Mouse (Mus musculus) spleen, adult 18-20 months (tissue): Measurements from ENCODE around the gene Fam107b.
A peak's percentile ranks its signal among the peaks of the same experiment; 100 is the strongest.

Experiments used
- DNase-seq, 2 experiments: peaks; one replicate each; pipeline ENCODE4 v3.0.0; 2022; ENCODE audit warnings: mixed read lengths in 2 of 2

Gene Fam107b

DNA sequence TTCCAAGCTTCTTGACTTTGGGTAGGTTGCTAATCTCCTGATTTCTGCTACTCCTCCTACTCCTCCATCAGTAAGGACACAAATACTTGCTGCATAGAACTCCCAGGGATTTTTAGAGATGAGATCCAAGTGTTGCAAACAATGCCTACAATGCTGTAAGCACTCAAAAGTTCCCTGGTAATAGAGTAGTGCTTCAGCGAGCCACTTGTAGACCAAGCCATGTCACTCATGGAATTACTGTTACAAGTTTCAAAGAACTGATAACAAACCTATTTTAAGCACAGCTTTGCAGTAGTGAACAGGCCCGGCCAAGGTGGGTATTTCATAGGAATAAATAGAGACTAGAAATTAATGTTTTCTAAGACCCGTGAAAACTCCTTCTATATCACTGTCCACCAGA is 174.8 kb downstream of the Fam107b start:
- no peak for DNase-seq

DNA sequence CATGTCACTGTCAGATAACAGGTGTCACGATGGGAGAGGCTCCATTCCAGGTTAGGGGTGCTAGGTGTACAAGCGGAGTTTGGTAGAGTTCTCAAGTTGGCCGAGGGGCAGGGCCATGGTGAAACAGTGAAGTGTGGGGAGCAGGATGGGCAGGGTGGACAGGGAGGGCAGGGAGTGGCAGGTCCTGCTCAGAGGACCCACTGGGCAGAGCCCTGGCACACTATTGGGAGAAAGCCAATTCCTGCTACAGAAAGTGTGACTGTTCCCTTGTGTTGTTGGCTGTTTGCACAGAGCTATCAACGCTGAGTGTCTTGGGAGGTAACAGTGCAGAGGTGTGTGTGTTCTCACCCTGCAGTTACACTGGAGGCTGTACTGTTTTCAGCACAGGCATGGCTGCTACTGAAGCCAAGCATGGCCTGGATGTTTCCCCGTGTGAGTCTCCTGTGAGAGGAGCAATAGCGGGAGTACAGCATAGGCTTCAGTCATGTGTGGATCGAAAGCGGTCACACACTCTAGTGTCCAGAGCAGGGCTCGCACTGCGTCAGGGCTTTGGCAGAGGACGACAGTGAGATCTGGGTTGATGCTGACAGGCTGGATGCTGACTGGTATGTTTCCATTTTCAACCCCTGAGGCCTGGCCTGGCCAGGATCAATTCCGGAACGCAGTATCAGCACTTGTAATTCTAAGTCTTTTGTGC is 175.8 kb downstream of the Fam107b start:
- no peak for DNase-seq

- no peak for DNase-seq
Observed at GRCm38 (mm10) chr2:3748714-3749503, 178.6 kb downstream of the Fam107b start.

DNA sequence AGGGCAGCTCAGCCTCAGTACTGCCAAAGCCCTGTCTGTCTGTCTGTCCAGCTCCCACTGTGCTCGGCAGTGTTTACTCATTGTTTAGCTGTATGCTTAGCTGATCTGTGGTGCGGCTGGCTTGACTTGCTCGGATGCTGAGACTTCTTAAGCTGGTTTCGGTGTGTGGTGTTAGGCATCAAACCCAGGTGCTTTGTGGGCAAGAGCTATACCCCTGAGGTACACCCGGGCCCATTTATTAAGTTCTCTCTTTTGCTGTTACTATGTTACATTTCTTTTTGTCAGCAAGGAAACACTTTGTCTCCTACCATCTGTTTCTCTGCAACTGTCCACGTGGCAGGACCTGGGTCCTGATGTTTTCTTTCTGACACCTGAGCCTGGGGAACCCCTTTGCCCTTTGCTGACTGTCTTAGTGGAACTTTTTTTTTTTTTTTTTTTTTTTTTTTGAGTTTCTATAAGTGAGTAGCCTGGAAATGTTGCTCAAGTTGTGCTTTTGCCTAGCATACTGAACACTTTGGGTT is 179.3 kb downstream of the Fam107b start:
- no peak for DNase-seq

GRCm38 (mm10) chr2:3750126-3750525 is 179.8 kb downstream of the Fam107b start:
- DNase-seq: no peak

GRCm38 (mm10) chr2:3752365-3752764 is 182.1 kb downstream of the Fam107b start:
- no peak for DNase-seq

DNA sequence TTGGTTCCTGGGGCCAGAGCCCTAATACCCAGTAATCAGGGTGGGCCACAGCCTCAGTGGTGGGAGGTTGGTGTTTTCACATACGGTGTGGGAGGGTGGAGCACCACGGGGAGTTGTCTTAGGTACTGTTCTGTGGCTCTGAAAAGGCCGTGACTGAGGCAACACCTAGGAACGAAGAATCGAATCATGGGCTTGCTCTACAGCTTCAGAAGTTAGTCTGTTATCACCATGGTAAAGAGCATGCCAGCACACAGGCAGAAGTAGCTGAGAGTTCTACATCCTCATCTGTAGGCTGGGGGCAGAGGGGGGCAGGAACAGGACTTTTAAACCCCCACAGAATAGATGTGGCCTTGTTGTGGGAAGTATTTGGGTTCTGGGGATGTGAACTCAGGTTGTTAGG is 182.6 kb downstream of the Fam107b start:
- no peak for DNase-seq

- no peak for DNase-seq
Observed at GRCm38 (mm10) chr2:3753749-3754148, 183.5 kb downstream of the Fam107b start.

DNA sequence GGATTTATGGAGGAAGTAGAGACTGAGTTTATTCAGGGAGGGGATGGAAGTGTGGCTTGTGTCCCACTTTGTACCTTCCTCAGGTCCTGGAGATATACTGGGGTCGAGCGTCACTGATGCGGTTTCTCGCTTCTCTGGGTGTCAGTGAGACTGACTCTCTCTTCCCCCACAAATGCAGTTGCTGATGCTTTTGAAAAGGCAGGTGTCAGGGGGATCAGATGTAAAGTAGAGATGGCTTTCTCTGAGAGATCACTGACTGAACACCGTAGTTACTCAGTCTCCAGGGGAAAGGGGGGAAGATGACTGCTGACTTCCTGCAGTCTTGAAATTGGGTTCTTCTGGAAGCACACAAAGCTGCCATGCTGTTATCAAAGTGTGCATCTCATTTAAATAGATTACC is 185.6 kb downstream of the Fam107b start:
- DNase-seq: no peak

GRCm38 (mm10) chr2:3758406-3758805 is 188.1 kb downstream of the Fam107b start:
- DNase-seq: no peak

DNA sequence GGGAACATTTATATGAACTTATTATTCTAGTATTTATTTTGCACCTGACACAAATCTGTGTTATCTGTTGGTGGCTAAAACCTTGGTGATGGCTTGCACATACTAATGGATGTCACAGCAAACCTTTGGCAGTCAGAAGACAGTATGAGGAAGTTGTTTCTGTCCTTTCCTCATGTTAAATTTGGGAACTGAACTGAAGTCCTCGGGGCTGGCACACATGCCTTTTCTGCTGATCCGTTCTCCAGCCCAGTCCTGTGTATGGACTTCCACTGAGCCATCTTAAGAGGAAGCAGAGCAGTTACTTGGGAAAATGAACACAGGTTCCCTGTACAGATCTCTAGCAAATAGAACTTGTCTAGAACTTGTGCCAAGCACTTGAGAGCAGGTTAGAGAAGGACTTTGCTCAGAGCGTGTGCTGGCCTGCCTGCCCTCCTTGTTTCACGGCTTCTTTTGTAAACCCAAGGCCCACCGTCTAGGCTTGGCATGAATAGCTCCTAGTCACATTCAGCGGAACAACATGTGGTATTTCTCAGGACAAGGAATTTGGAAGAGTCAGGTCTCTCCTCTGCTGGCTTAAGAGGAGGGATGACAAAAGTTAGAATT is 190.0 kb downstream of the Fam107b start:
- DNase-seq: no peak

GRCm38 (mm10) chr2:3764136-3764535 is 193.8 kb downstream of the Fam107b start:
- no peak for DNase-seq

DNA sequence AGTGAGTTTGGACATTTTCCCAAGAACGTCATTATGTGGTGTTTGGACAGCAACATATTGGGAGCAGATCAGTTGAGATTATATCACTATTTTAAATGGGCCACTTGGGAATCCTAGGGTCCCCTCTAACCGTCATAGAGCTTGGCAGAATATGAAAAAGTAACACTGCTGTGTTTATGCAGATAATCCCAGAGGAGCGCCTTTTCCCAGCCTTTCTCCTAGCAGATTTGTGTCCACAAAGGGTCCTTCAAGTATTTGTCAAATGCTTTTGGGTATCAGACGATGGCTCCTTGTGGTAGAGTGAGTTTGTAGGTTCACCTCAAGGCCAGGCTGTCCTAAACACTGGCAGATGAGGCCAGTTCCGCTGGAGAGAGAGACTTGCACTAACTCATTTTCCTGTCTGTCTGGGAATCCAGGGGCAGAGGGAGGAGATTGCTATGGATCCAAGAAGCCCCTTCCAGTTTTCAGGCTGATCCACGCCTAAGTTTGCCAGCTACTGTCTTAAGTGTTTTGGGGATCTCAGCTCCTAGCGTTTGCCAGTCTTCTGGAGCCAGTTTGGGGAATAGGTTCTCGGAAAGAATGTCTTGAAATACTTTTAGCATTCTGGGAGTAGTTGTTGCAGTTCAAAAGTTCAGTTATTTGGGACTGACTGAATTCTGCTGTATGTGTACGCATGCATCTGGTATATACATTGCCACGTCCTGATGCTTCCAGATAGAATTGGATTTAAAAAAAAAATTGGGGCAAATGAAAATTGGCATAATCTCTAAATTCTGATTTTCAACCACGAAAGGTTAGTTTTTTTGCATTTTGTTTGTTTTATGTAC is 195.9 kb downstream of the Fam107b start:
- DNase-seq: no peak

GRCm38 (mm10) chr2:3769260-3769659 is 199.0 kb downstream of the Fam107b start:
- DNase-seq: peak; percentile 42 to 72

DNA sequence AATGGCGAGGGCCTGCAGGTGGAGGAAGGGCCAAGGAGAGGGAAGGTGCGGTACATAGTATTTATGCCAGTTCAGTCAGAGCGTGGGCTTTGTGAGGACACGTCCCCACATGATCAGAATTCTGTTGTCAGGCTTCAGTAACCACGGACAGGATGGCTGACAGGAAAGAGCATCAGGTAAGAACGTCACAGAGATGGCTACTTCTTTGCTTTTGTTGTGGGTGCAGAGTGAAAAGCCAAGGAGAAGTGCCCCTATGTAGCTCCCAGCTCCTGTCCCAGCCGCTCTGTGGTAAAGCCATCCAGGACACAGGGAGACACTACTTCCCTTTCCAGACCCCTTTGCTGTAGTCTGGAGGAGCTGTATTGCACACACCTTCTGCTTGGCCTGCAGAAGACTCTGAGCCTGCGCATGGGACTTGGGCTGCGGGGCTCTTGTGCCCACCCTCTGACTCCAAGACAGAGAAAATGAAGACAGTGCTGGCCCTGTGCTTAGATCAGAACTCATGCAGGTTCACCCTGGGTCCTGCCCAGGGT is 199.6 kb downstream of the Fam107b start:
- no peak for DNase-seq

DNA sequence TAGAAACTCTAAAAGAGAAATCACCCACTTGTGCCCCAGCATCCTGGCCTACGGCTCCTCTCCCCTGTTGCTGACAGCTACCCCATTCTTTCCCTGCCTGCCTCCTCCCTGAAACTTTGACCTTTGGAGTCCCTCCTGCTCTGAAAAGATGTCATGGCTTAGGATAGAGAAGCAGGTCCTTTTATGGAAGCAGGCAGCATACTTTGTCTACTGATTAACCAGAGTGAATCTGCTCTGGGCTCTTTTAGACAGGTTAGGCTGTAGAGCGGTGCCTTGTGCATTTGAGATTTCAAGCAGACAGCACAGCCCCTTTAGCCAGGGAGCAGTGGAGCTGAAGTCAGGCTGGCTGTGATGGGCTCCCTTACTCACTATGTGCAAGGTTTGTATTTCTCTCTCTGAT is 200.1 kb downstream of the Fam107b start:
- DNase-seq: no peak

DNA sequence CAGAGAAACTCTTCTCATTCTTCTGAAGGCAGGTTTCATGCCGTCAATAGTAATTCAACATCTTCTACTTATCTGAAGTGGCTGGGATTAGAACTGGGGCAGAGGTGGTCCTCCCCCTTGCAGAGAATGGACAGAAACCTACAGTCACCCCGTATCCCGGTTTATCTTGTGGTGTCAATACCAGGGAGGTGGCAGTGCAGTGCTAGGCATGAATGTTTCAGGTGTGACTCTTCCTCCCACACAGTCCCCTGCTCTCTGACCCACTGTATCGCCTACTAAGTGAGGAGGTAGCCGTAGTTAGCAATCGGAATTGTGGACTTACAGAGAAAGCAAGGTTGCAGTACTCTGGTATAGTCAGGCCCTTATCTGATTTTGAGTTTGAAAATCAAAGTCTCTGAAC is 201.2 kb downstream of the Fam107b start:
- DNase-seq: no peak

DNA sequence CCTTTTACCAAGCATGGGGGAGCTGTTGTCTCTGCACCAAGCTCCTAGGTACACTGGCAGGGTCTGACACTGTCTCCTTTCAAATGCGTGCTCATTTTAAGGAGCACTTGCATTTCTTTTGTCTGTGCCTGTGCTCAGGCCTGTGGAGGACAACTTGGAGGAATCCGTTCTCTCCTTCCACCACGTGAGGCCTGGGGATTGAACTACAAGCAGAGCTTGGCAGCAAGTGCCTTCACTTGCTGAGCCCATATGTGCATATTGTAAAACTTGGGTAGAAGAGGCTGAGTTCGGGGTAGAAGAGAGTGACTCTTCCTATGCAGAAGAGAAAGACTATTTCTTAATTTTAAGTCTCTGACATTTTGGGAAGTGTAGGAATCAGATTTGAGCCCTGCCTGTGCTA is 202.8 kb downstream of the Fam107b start:
- DNase-seq: no peak

- DNase-seq: no peak
Observed at GRCm38 (mm10) chr2:3775569-3775968, 205.3 kb downstream of the Fam107b start.

- DNase-seq: no peak
Observed at GRCm38 (mm10) chr2:3776045-3776444, 205.8 kb downstream of the Fam107b start.

DNA sequence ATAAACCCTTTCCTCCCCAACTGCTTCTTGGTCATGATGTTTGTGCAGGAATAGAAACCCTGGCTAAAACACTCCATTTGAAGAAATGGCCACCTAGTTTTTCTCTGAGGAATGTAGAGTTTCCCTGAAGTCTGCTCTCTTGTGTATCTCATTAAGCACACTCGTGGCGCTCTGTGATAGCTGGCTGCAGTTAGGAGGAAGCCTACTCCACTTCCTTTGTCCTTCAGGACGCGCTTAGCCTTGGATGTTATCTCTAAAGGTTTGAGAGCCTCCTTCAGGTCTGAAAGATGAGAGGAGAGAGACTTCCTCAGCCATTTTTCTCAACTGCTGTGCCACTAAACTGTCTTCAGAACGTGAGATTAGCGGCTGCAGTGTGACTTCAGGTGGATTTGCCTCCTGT is 207.4 kb downstream of the Fam107b start:
- DNase-seq: no peak

DNA sequence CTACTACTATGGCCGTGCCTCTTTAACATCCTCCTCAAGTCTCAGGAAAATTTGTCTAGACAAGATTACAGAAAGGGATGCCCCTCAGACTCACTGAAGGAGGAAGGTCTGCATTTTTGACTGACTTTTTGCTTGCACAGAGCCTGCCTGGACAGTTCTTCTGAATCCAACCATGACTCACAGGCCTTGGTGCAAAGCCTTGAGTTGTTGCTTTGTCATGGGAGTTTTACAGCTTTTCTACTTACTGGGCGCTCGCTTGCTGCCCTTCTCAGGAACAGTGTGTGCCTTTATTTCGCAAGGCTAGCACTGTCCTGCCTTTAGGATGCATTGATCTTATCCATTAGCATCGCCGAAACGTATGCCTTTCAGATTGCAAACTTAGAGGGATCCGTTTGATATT is 215.3 kb downstream of the Fam107b start:
- no peak for DNase-seq
